Mouse (Mus musculus): ENCODE measurements around the gene Gpx4.

Gene Gpx4

DNA sequence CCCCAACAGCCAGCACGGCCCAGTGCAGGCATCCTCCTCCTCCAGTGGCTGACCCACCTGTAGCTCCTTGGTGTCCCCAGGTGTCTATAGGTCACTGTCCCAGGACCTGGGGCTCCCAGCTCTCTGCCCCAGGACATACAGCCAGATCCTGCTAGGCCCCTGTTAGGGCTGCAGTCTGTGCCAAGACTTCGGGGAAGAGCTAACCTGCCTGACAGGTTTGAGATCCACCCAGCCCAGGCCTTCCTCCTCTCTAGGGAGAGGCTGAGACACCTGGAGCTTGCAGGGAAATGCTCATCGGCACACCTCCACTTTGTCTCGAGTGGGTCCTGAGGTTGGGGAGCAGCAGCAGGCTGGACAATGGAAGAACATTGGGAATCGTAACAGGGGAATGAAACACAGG is 59.0 kb downstream of the Gpx4 start:
- no peak for DNase-seq (ENCODE audit: low spot score)
